Mouse (Mus musculus) embryonic fibroblast, embryonic 13.5 days (primary cell): ENCODE data around the gene Stxbp1.

Experiments
- CTCF ChIP-seq: IDR thresholded peaks from 2 replicates; pipeline ENCODE4 v1.5.1; 2011; ENCODE audit warnings: mild to moderate bottlenecking, control low read depth, low read length, moderate library complexity, borderline replicate concordance; ENCODE audit not compliant: insufficient read depth
- POLR2A ChIP-seq: IDR thresholded peaks from 2 replicates; pipeline ENCODE4 v1.6.1; 2011; ENCODE audit warnings: low read depth, mild to moderate bottlenecking, control low read depth, low read length, moderate library complexity

DNA sequence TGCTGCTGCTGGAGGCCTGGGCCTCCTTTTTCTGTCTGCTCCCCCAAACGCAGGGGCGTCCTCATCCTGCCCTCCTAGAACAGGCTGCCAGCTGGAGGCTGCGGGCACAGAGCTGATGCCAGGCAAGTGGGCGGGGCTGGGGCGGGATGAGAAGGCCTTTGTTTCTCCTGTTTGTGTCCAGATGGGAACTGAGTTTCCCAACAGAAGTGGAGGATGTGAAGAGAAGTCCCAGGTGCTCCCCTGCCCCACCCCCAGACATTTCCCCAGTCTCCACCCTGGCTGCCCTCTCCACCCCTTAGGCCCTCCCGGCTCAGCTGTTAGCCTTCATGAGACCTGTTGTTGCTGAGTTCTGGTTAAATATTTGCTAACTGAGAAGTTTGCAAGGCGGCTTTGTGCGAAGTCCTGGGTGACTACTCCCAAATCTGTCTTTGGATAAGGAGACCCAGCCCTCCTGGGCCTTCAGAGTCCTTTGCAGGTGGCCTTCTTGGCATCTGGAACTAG, 48.6 kb upstream of the Stxbp1 start:
- no peak for TF ChIP-seq POLR2A
- TF ChIP-seq CTCF = no peak
